Comparison of ENCODE assay signal across 10 mouse cellular contexts in the genomic region with DNA sequence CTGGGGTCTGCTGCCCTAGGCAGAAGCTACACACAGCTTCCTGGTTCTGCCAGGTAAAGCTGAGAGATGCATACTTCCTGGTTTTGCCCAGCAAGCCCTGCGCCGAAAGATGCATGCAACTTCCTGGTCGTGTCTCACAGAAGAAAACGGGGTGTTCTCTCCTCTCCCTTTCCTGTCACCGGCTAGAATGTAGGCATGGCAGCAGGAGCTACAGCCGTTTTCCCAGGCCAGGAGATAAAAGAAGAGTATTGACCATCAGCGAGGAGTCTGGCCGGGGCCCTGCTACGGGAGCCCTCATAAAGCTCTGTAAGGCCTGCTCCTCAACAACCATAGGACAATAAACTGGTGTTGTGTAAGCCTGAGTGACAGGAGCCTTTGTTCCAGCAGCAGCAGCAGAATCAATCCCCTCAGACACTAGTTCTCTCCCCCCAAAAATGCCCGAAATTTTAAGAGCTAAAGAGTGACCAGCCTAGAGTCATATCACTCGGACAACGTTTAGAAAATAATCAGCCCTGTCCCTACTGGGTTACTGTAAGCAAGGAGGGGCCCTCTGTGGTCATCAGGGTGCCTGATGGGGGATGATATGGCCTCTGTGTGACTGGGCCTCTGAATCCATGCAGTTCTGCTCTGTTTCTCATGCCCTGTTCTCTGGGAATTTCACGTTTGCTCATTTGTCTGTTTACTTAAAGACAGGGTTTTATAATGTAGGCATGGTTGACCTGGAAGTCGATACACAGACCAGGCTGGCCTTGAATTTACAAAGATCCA. TPM values are rescaled to one million over a fixed set of nuclear protein-coding genes. Genes with fewer than 3 reads are reported as not detected.
DNase-seq lines count a peak whose midpoint lies in the region; TF ChIP-seq lines count a peak whose summit lies in the region.
"Had no signal": no experiment of that assay in that cellular context is flagged by ENCODE, and none has a peak within 500 bp of the region (broad histone marks: within the 10 kb centered on the region; RNA-seq: fewer than 3 reads in every experiment).

No protein-coding gene starts in this region.

- no peak overlapping the region for H3K27ac ChIP-seq in cerebellum, adult 2 months (ENCODE audit: insufficient read depth, low read length)
- H3K27ac ChIP-seq: neural tube, embryonic 13.5 days had no signal

- WGBS in cerebellum, adult 2 months, result 48% methylated on average over 14 of the region's 14 CpGs

- H3K4me3 ChIP-seq in cerebellum, adult 2 months (replicated peaks; ENCODE audit: insufficient read depth, low read depth, low read length), result no peak overlapping the region
- H3K4me3 ChIP-seq: neural tube, embryonic 13.5 days had no signal

- DNase-seq in embryo, embryonic 10.5 days (ENCODE audit: low spot score), result peak; percentile 45
- no peak for DNase-seq in embryo, embryonic 10 days (ENCODE audit: low spot score)
- peak; percentile 3 for DNase-seq in testis, postnatal 14 days (ENCODE audit: low spot score)
- DNase-seq in testis, postnatal 10 days (ENCODE audit: low spot score), result no peak
- peak; percentile 39 for DNase-seq in naive thymus-derived CD4-positive, alpha-beta T cell, adult 2 months (ENCODE audit: low read depth)
- no peak for DNase-seq in adrenal gland, postnatal 10 days
- DNase-seq in MN1 (ENCODE audit: low spot score), result no peak
- DNase-seq in cerebellum, adult 2 months, result no peak
- DNase-seq: gastrocnemius, postnatal 14 days had no signal

- H3K4me1 ChIP-seq in cerebellum, adult 2 months (ENCODE audit: control insufficient read depth, insufficient read depth, low read length), result no peaks in the 10 kb centered on the region

- no peak for TF ChIP-seq POLR2A in cerebellum, adult 2 months (IDR thresholded peaks at IDR 0.05; ENCODE audit: borderline replicate concordance, insufficient read depth, low read length)

- no peaks in the 10 kb centered on the region for H3K27me3 ChIP-seq in cerebellum, adult 2 months (ENCODE audit: control insufficient read depth, insufficient read depth, low read length)
- H3K27me3 ChIP-seq: neural tube, embryonic 13.5 days had no signal

- no peak for TF ChIP-seq CTCF in cerebellum, adult 2 months (IDR thresholded peaks at IDR 0.05; ENCODE audit: borderline replicate concordance, insufficient read depth, low read depth, low read length)

RNA-seq across cellular contexts. Expression of a gene that starts 13.9 kb away (rescaled TPM):
- 10 to 100 TPM; 18.5 to 23.2 TPM for total RNA-seq in adrenal gland, postnatal 10 days (2021)
- polyA plus RNA-seq in cerebellum, adult 2 months (2012; rRNA removed), result 13.6 and 15.4 TPM in 2 replicates

Comparison
In these comparisons a context has a peak if more than half of its experiments do, and no peak if none do; other contexts are left out.
1. DNase-seq: peak in embryo, embryonic 10.5 days (single experiment), testis, postnatal 14 days (single experiment) and naive thymus-derived CD4-positive, alpha-beta T cell, adult 2 months (single experiment); none in embryo, embryonic 10 days (single experiment), testis, postnatal 10 days (single experiment), adrenal gland, postnatal 10 days (single experiment), MN1 (single experiment) and cerebellum, adult 2 months (0 of 2).